Mouse (Mus musculus): ENCODE measurements at regions not wholly inside any gene's neighbourhood (a gene's known extent, or its start where the extent isn't known, plus 50 kb on each side); places are given as distances from the start of the nearest gene placed in this dataset.

- DNase-seq (ENCODE audit: inconsistent age in 2 of 2, low spot score in 1 of 2): no peak
Observed at GRCm38 (mm10) chr4:71663397-71663796, 94.4 kb downstream of the Gm11232 start.

DNA sequence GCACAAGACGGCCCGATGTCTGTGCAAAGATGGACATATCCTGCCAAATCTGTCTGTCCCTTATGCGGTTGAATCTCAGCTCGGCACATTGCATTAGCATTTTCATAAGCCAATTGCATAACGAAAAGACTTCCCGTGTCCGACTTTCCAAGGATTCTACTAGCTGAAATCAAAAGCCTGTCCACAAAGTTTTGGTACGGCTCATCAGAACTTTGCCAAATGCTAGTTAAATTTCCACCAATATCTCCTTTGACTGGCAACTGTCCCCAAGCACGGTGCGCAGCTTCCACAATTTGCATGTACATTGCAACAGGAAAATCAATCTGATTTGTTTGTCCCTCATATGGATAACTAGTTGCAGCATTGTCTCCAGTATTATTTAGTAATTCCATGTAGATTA is 117.2 kb downstream of the Gm11232 start:
- DNase-seq (ENCODE audit: inconsistent age in 2 of 2, low spot score in 1 of 2): no peak

DNA sequence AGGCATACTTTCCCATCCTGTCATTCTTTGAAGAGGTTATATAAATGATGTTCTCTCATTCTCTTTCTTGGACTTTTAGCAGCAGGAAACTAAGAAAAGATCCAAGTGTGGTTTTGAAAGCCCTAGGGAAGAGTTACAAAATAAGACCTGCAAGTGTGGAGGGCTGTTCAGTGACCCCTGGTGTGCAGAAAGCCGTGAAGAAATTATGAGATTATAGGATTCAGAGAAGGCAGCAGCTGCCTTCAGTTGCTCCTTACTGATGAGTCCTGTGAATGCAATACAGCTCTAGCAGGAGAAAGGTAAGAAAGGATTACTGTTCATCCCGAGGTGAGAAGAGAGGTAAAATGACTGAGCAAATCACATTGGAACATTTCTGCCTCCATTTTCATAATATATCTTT is 130.7 kb downstream of the Gm11232 start:
- no peak for DNase-seq (ENCODE audit: inconsistent age in 2 of 2, low spot score in 1 of 2)

DNA sequence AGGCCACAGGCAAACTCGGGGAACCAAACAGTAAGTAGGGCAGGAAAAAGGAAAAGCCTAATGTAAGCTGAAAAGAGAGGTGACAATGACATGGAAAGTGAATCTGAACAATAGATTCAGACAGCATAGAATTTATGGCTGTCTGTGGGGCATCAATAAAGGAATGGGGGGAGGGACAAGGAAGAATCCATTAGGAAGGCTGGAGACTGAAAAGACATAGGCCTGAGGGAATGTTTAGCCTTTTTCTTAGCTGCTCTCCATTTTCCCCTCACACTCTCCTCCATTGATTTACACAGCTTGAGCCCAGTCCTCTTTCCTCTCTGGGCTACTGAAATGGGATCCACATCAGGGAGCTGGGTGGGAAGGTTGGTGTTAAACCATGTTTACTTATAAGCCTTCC is 131.1 kb downstream of the Gm11232 start:
- no peak for DNase-seq (ENCODE audit: inconsistent age in 2 of 2, low spot score in 1 of 2)

GRCm38 (mm10) chr4:71624771-71625170 is 133.0 kb downstream of the Gm11232 start:
- DNase-seq (ENCODE audit: inconsistent age in 2 of 2, low spot score in 1 of 2): no peak

DNA sequence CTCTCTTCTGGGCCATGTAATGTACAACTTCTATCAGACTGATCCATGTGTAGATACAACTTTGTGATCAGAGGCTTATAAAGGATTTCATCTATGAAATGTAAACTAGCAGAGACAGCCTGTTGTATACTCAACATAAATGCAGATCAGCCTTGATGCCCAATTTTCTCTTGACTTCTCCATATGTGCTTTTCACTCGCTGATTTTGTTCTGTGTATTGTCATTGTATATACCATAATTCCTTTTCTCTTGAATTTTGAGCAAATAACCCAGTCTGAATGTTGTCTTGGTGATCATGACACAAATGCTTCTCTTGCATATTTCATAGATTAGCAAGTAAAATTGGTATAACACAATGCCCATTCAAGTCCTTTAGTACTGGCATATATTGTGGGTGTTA is 144.0 kb downstream of the Gm11232 start:
- no peak for DNase-seq (ENCODE audit: inconsistent age in 2 of 2, low spot score in 1 of 2)

- DNase-seq (ENCODE audit: inconsistent age in 2 of 2, low spot score in 1 of 2): no peak
Observed at GRCm38 (mm10) chr4:71585880-71586279, 171.9 kb downstream of the Gm11232 start.

GRCm38 (mm10) chr4:71560656-71561055 is 197.1 kb downstream of the Gm11232 start:
- no peak for DNase-seq (ENCODE audit: inconsistent age in 2 of 2, low spot score in 1 of 2)

DNA sequence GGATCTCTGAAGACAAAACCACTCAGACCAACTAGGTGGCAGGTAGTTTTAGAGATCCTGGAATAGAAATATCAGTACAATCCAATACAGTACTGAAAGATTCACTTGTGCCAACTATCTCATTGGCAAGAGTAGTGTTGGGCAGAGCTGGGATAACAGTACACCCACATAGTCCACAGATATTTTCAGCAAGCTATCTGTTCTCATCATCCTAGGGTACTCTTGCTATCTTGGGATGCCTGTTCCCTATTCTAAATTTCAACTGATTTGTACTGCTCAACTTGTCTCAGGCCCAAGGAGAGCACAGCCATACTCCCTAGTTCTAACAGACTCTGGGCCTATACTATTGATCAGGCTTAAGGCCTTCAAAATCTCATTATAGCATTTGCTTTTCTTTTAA is 218.6 kb downstream of the Gm11232 start:
- DNase-seq (ENCODE audit: inconsistent age in 2 of 2, low spot score in 1 of 2): no peak

GRCm38 (mm10) chr4:71537971-71538370 is 219.8 kb downstream of the Gm11232 start:
- peak; percentile 38 to 72 for DNase-seq (ENCODE audit: inconsistent age in 2 of 2, low spot score in 1 of 2)

GRCm38 (mm10) chr4:71524255-71524970 is 233.4 kb downstream of the Gm11232 start:
- no peak for DNase-seq (ENCODE audit: inconsistent age in 2 of 2, low spot score in 1 of 2)

- DNase-seq (ENCODE audit: inconsistent age in 2 of 2, low spot score in 1 of 2): no peak
Observed at GRCm38 (mm10) chr4:71520751-71521150, 237.0 kb downstream of the Gm11232 start.

- DNase-seq (ENCODE audit: inconsistent age in 2 of 2, low spot score in 1 of 2): no peak
Observed at GRCm38 (mm10) chr4:71517921-71518404, 239.8 kb downstream of the Gm11232 start.

DNA sequence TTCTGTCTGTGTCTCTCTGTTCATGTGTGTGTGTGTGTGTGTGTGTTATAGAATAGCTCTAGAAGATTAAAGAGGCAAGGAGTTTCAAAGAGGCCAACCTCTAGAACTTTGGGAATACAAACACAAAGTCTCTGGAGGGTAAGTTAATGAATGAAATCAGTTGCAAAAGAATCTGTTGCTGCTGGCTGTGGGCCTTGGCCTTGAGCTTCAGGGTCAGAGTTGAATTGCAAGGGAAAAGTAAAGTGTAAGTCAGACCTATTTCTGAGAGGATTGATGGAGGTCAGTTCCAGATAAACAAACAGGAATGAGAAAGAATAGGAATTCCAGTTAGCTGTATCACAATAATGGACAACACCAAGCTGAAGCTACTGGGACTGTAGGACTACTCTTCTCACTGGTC is 250.9 kb downstream of the Gm11232 start:
- DNase-seq (ENCODE audit: inconsistent age in 2 of 2, low spot score in 1 of 2): peak; percentile 64 to 85

DNA sequence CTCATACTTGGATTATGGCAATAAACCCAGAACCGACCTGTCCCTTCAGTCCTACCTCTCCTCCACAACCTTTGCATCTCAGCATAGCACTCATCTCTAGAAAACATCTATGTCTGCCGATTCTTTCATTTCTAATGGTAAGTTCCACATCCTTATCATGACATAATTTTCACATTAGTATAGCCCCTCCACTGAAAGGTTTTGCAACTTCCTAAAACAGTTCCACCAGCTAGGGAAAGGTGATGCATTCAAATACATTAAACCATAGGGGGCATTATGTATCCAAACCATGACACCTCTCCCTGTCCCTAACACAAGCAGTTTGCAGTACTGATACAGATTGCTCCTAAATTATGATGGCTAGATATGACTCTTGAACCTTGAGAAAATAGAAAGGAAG is 268.0 kb downstream of the Gm11232 start:
- no peak for DNase-seq (ENCODE audit: inconsistent age in 2 of 2, low spot score in 1 of 2)

DNA sequence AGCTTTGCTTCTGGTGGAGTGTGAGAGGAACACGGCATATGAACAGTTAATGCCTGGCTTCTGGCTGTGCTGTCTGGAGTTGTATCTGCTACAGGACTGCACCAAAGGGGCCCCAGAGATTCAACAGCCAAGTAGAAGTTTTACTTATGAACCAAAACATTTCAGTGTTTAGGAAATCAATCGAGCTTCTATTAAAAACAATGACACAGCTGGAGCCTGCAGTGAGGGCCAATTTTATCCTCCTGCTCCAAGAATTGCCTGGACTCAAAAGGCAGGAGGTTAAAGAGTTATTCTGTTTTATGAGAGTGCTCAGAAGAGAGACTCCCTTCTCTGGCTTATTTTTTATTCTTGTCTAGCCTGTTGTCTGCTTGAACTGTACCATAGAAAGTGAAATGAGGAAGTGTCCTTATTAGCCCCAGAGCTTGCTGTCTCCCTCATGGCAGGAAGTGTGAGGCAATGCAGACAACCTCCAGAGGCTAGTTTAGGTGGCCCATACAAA is 269.1 kb downstream of the Gm11232 start:
- DNase-seq (ENCODE audit: inconsistent age in 2 of 2, low spot score in 1 of 2): peak; percentile 4 to 22

DNA sequence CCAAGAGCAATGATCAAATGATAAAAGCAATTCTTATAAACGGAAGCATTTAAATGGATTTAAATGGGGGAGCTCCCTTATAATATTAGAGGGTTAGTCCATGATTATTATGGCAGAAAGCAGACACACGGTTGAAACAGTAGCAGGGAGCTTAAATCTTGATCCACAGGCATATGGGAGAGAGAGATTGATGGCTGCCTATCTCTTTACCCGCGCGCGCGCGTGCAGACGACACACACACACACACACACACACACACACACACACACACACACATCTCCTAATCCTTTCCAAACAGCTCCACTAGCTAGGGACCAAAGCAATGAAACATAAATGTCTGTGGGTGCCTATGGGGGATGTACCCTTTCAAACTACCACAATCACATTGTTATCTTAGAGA is 269.7 kb downstream of the Gm11232 start:
- no peak for DNase-seq (ENCODE audit: inconsistent age in 2 of 2, low spot score in 1 of 2)

- no peak for DNase-seq (ENCODE audit: inconsistent age in 2 of 2, low spot score in 1 of 2)
Observed at GRCm38 (mm10) chr4:71480960-71481359, 276.8 kb downstream of the Gm11232 start.

DNA sequence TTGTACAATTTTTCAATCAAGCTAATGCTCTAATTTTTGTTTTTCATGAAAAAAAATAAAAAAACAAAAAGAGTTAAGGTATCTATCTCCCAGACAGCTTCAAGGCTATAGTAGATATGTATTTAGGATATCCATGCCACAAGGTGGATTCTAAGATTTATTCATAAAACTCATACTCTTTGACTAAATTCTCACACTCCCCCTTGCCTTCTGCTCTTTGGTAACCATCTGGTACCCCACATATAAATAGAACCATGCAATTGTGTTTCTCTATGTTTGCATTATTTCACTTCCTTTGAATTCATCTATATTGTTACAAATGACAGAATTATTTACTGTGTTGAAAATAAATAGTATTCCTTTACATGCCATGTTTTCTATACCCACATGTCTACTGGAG is 287.2 kb downstream of the Gm11232 start:
- no peak for DNase-seq (ENCODE audit: inconsistent age in 2 of 2, low spot score in 1 of 2)

DNA sequence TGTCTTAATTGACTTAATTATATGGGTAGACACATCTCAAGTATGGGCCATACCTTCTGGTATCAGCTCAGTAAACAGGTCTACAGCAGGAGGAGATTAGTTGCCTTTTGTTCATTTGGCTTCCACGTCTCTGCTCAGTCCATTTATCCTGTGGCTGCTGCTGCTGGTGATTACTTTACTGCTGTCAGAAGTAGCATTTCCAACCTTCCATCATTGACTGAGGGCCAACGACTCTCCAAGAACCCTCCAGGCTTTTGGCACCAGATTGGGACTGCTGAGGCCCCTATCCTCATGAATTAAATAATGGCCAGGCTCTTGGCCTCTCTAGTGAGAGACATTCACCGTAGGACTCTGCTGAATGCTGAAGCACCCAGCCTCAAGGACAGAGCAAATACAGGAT is 303.0 kb downstream of the Gm11232 start:
- DNase-seq (ENCODE audit: inconsistent age in 2 of 2, low spot score in 1 of 2): no peak

DNA sequence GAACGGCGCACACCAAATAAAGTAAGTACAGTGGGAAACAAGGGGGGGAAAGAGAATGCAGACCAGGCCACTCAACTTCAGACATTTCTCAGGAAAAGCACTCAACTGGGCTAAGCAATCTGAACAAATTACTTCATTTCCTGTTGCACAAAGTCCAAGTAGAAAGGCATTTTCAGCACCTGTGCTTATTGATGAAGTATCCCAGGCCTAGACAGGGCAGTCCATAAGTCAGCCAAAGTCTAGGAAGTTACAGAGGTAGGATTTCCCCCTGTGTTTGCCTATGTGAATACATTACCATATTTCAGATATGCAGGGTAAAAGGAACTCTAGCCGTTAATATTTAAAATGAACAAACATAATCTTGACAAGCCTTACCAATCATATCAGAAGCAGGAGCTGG is 304.3 kb downstream of the Gm11232 start:
- no peak for DNase-seq (ENCODE audit: inconsistent age in 2 of 2, low spot score in 1 of 2)

DNA sequence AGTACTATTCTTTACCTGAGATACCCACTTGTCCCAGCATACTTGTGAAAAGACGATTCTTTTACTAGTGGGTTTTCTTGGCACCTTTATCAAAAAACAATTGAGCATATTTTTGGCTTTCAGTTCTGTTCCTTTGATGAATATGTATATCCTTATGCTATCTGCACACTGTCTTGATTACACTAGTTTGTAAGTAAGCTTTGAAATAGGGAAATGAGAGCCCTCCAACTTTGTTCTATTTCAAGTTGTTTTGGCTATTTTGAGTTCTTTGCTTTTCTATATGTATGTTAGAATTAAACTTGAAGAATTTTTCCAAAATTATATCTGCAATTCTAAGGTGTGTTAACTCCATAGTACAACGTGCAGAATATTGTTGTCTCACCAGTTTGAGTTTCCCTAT is 311.3 kb downstream of the Gm11232 start:
- no peak for DNase-seq (ENCODE audit: inconsistent age in 2 of 2, low spot score in 1 of 2)

All from adrenal gland, adult (tissue).